ENCODE assay signal across 11 mouse cellular contexts in genomic region chr5:124929425-124930054, GRCm38 (mm10).
DNase-seq lines count a peak whose midpoint lies in the region; ATAC-seq and TF ChIP-seq lines count a peak whose summit lies in the region.
"Had no signal": no experiment of that assay in that cellular context is flagged by ENCODE, and none has a peak within 500 bp of the region (broad histone marks: within the 10 kb centered on the region; RNA-seq: fewer than 3 reads in every experiment).

No protein-coding gene starts in this region.

- no peak overlapping the region for H3K4me3 ChIP-seq in forebrain, embryonic 10.5 days
- H3K4me3 ChIP-seq in forebrain, postnatal 0 days (ENCODE audit: low read depth, low read length): no peak overlapping the region
- H3K4me3 ChIP-seq in hindbrain, embryonic 14.5 days (replicated peaks; ENCODE audit: low read length): no peak overlapping the region
- no peak overlapping the region for H3K4me3 ChIP-seq in hindbrain, postnatal 0 days (ENCODE audit: low read length)
- H3K4me3 ChIP-seq: embryonic facial prominence, embryonic 15.5 days; liver, embryonic 12.5 days had no signal

- no peak overlapping the region for H3K4me2 ChIP-seq in forebrain, postnatal 0 days (ENCODE audit: low read depth)
- H3K4me2 ChIP-seq in hindbrain, embryonic 14.5 days (replicated peaks): no peak overlapping the region
- H3K4me2 ChIP-seq in hindbrain, postnatal 0 days (ENCODE audit: low read depth, low read length): no peak overlapping the region
- H3K4me2 ChIP-seq: embryonic facial prominence, embryonic 15.5 days; liver, embryonic 12.5 days had no signal

- H3K27ac ChIP-seq in forebrain, embryonic 10.5 days: peak overlapping the region; percentile 88
- H3K27ac ChIP-seq in forebrain, postnatal 0 days (ENCODE audit: low read depth, low read length): no peak overlapping the region
- H3K27ac ChIP-seq in hindbrain, embryonic 14.5 days: no peak overlapping the region
- no peak overlapping the region for H3K27ac ChIP-seq in hindbrain, postnatal 0 days
- H3K27ac ChIP-seq: liver, embryonic 12.5 days had no signal

- H3K27me3 ChIP-seq in forebrain, embryonic 10.5 days (ENCODE audit: poor library complexity, severe bottlenecking): no peaks in the 10 kb centered on the region
- H3K27me3 ChIP-seq in forebrain, postnatal 0 days (ENCODE audit: insufficient read depth, low read length): no peaks in the 10 kb centered on the region
- no peaks in the 10 kb centered on the region for H3K27me3 ChIP-seq in hindbrain, embryonic 14.5 days (ENCODE audit: control insufficient read depth, insufficient read depth, low read length)
- H3K27me3 ChIP-seq in hindbrain, postnatal 0 days (ENCODE audit: insufficient read depth, low read length): no peaks in the 10 kb centered on the region
- H3K27me3 ChIP-seq: embryonic facial prominence, embryonic 15.5 days; liver, embryonic 12.5 days had no signal

- no peak overlapping the region for H3K9ac ChIP-seq in forebrain, postnatal 0 days
- no peak overlapping the region for H3K9ac ChIP-seq in hindbrain, embryonic 14.5 days
- H3K9ac ChIP-seq in hindbrain, postnatal 0 days (replicated peaks; ENCODE audit: low read length): no peak overlapping the region
- H3K9ac ChIP-seq: embryonic facial prominence, embryonic 15.5 days; liver, embryonic 12.5 days had no signal

- no peak for ATAC-seq in forebrain, postnatal 0 days
- no peak for ATAC-seq in hindbrain, embryonic 14.5 days (ENCODE audit: low FRiP score)
- ATAC-seq in hindbrain, postnatal 0 days: no peak
- ATAC-seq: liver, embryonic 12.5 days; midbrain, embryonic 16.5 days had no signal

- H3K9me3 ChIP-seq in forebrain, embryonic 10.5 days: peaks cover 4% of the 10 kb centered on the region; the same call in 1 of the 2 replicates
- no peaks in the 10 kb centered on the region for H3K9me3 ChIP-seq in forebrain, postnatal 0 days (ENCODE audit: low read length)
- H3K9me3 ChIP-seq in hindbrain, embryonic 14.5 days (ENCODE audit: control insufficient read depth, low read length): no peaks in the 10 kb centered on the region
- no peaks in the 10 kb centered on the region for H3K9me3 ChIP-seq in hindbrain, postnatal 0 days (ENCODE audit: low read length)
- H3K9me3 ChIP-seq: embryonic facial prominence, embryonic 15.5 days had no signal

- H3K36me3 ChIP-seq in forebrain, embryonic 10.5 days (replicated peaks): no peaks in the 10 kb centered on the region
- H3K36me3 ChIP-seq in forebrain, postnatal 0 days (ENCODE audit: insufficient read depth): no peaks in the 10 kb centered on the region
- no peaks in the 10 kb centered on the region for H3K36me3 ChIP-seq in hindbrain, embryonic 14.5 days (replicated peaks; ENCODE audit: control insufficient read depth, insufficient read depth)
- H3K36me3 ChIP-seq in hindbrain, postnatal 0 days (ENCODE audit: insufficient read depth, low read length): no peaks in the 10 kb centered on the region
- H3K36me3 ChIP-seq: embryonic facial prominence, embryonic 15.5 days; liver, embryonic 12.5 days had no signal

- peaks cover 39% of the 10 kb centered on the region for H3K4me1 ChIP-seq in forebrain, embryonic 10.5 days
- H3K4me1 ChIP-seq in forebrain, postnatal 0 days (ENCODE audit: insufficient read depth): 0 out of 2 replicates have a peak, but pooled peaks cover 3% of the 10 kb centered on the region
- H3K4me1 ChIP-seq in hindbrain, embryonic 14.5 days (replicated peaks; ENCODE audit: control insufficient read depth, insufficient read depth, low read length): peaks cover 7% of the 10 kb centered on the region; the same call in 1 of the 2 replicates
- H3K4me1 ChIP-seq in hindbrain, postnatal 0 days (ENCODE audit: insufficient read depth, low read length): no peaks in the 10 kb centered on the region
- H3K4me1 ChIP-seq: liver, embryonic 12.5 days had no signal

- TF ChIP-seq CTCF in forebrain, postnatal 0 days (IDR thresholded peaks at IDR 0.05; ENCODE audit: low read depth): no peak
- no peak for TF ChIP-seq CTCF in hindbrain, postnatal 0 days (IDR thresholded peaks at IDR 0.05; ENCODE audit: low read depth)

- 78% methylated on average over 9 of the region's 9 CpGs for WGBS in forebrain, embryonic 10.5 days
- WGBS in forebrain, postnatal 0 days: 84% methylated on average over 9 of the region's 9 CpGs
- 83% methylated on average over 9 of the region's 9 CpGs for WGBS in hindbrain, embryonic 14.5 days
- 82% methylated on average over 9 of the region's 9 CpGs for WGBS in hindbrain, postnatal 0 days

- DNase-seq in forebrain, embryonic 10.5 days (ENCODE audit: extremely low spot score, low spot score): no peak
- DNase-seq in forebrain, postnatal 0 days: no peak
- DNase-seq in thymus, postnatal 4 days: peak; percentile 28
- no peak for DNase-seq in thymus, postnatal 14 days
- peak; percentile 71 to 82 for DNase-seq in kidney, postnatal 25 days
- DNase-seq in hindbrain, embryonic 14.5 days (ENCODE audit: low spot score): no peak
- no peak for DNase-seq in cerebellum, postnatal 25 days
- no peak for DNase-seq in hindbrain, postnatal 0 days (ENCODE audit: low spot score)

Comparison
In these comparisons a context has a peak if more than half of its experiments do, and no peak if none do; other contexts are left out.
1. DNase-seq: peak in thymus, postnatal 4 days (single experiment) and kidney, postnatal 25 days (2 of 2); none in forebrain, embryonic 10.5 days (single experiment), forebrain, postnatal 0 days (single experiment), thymus, postnatal 14 days (single experiment), hindbrain, embryonic 14.5 days (single experiment), cerebellum, postnatal 25 days (0 of 2) and hindbrain, postnatal 0 days (single experiment).